ENCODE assay signal across 10 mouse cellular contexts in the genomic region with DNA sequence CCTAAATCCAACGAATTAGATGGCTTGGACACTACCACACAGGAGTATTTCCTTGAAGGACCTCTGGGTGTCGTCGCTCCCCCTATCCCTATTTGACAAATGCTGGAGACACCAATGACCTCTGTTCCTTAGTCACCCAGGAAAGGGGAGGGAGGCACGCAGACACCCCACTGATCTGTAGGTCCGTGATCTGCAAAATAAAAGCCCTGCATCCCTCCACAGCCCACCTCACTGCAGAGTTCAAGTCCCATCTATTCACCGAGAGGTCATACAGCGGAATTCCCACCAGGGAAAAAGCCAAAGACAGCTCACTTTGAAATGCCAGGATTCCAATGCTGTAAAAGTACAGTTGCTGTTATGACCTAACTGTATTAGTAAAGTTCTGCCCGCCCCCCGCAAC. TPM values are rescaled to one million over a fixed set of nuclear protein-coding genes. Genes with fewer than 3 reads are reported as not detected.
DNase-seq lines count a peak whose midpoint lies in the region; ATAC-seq and TF ChIP-seq lines count a peak whose summit lies in the region.
"Had no signal": no experiment of that assay in that cellular context is flagged by ENCODE, and none has a peak within 500 bp of the region (broad histone marks: within the 10 kb centered on the region; RNA-seq: fewer than 3 reads in every experiment).

No protein-coding gene starts in this region.

- H3K4me2 ChIP-seq in heart, embryonic 15.5 days, result peak overlapping the region; percentile 93
- H3K4me2 ChIP-seq in hindbrain, embryonic 12.5 days (replicated peaks), result peak overlapping the region; percentile 78
- peak overlapping the region; percentile 93 for H3K4me2 ChIP-seq in midbrain, embryonic 13.5 days (replicated peaks)

- no peaks in the 10 kb centered on the region for H3K27me3 ChIP-seq in heart, embryonic 15.5 days
- H3K27me3 ChIP-seq in hindbrain, embryonic 12.5 days, result no peaks in the 10 kb centered on the region
- H3K27me3 ChIP-seq in midbrain, embryonic 13.5 days, result 0 out of 2 replicates have a peak, but pooled peaks cover 2% of the 10 kb centered on the region

- TF ChIP-seq POLR2A in bone marrow macrophage, adult 2 months (IDR thresholded peaks at IDR 0.05; ENCODE audit: borderline replicate concordance, low read depth, low read length), result no peak

- no peak for TF ChIP-seq CTCF in bone marrow macrophage, adult 2 months (IDR thresholded peaks at IDR 0.05; ENCODE audit: low read depth, low read length)

- no peaks in the 10 kb centered on the region for H3K9me3 ChIP-seq in heart, embryonic 15.5 days (replicated peaks)
- H3K9me3 ChIP-seq in hindbrain, embryonic 12.5 days (replicated peaks), result no peaks in the 10 kb centered on the region
- no peaks in the 10 kb centered on the region for H3K9me3 ChIP-seq in midbrain, embryonic 13.5 days

- H3K36me3 ChIP-seq in heart, embryonic 15.5 days, result no peaks in the 10 kb centered on the region
- H3K36me3 ChIP-seq in hindbrain, embryonic 12.5 days, result no peaks in the 10 kb centered on the region
- H3K36me3 ChIP-seq in midbrain, embryonic 13.5 days, result no peaks in the 10 kb centered on the region

- H3K4me1 ChIP-seq in heart, embryonic 15.5 days (replicated peaks), result 0 out of 2 replicates have a peak, but pooled peaks cover 7% of the 10 kb centered on the region
- peaks cover 4% of the 10 kb centered on the region; the same call in 1 of the 2 replicates for H3K4me1 ChIP-seq in bone marrow macrophage, adult 2 months (ENCODE audit: control insufficient read depth, insufficient read depth, low read length)
- 0 out of 2 replicates have a peak, but pooled peaks cover 9% of the 10 kb centered on the region for H3K4me1 ChIP-seq in hindbrain, embryonic 12.5 days
- H3K4me1 ChIP-seq in midbrain, embryonic 13.5 days (replicated peaks), result peaks cover 18% of the 10 kb centered on the region

- peak overlapping the region; percentile 82 for H3K4me3 ChIP-seq in heart, embryonic 15.5 days
- H3K4me3 ChIP-seq in bone marrow macrophage, adult 2 months (ENCODE audit: insufficient read depth, low read length), result peak overlapping the region; percentile 40; the same call in 1 of the 2 replicates
- H3K4me3 ChIP-seq in hindbrain, embryonic 12.5 days, result no peak overlapping the region
- peak overlapping the region; percentile 57 for H3K4me3 ChIP-seq in midbrain, embryonic 13.5 days (replicated peaks)

- no peak for ATAC-seq in heart, embryonic 15.5 days (replicated peaks; ENCODE audit: insufficient number of reproducible peaks, insufficient read depth, low FRiP score, low read depth)
- ATAC-seq in hindbrain, embryonic 12.5 days (ENCODE audit: low FRiP score), result no peak
- ATAC-seq in midbrain, embryonic 13.5 days, result no peak

- 14% methylated on average over 9 of the region's 9 CpGs for WGBS in heart, embryonic 15.5 days
- 3% methylated on average over 9 of the region's 9 CpGs for WGBS in hindbrain, embryonic 12.5 days
- WGBS in midbrain, embryonic 13.5 days, result 5% methylated on average over 9 of the region's 9 CpGs

- DNase-seq in heart, postnatal 4 days, result no peak
- DNase-seq in urinary bladder, postnatal 25 days (ENCODE audit: low spot score), result no peak
- DNase-seq in urinary bladder, adult 18-20 months (ENCODE audit: low spot score in 2 of 2), result no peak
- no peak for DNase-seq in kidney, adult 9 months

- H3K9ac ChIP-seq in heart, embryonic 15.5 days, result no peak overlapping the region
- H3K9ac ChIP-seq in hindbrain, embryonic 12.5 days, result no peak overlapping the region
- no peak overlapping the region for H3K9ac ChIP-seq in midbrain, embryonic 13.5 days (replicated peaks)

- no peak overlapping the region for H3K27ac ChIP-seq in heart, embryonic 15.5 days
- H3K27ac ChIP-seq in bone marrow macrophage, adult 2 months (ENCODE audit: insufficient read depth, low read depth, low read length), result no peak overlapping the region
- H3K27ac ChIP-seq in hindbrain, embryonic 12.5 days, result no peak overlapping the region
- H3K27ac ChIP-seq in midbrain, embryonic 13.5 days, result no peak overlapping the region

RNA-seq across cellular contexts. Expression of a gene that starts 12.4 kb away (rescaled TPM):
- polyA plus RNA-seq in heart, embryonic 15.5 days (2015; fragmentation: Nextera tagmentation; extraction: Ambion mirVana), result not detected in 2 replicates
- total RNA-seq in heart, postnatal 4 days (2021), result not detected
- not detected in 2 replicates for polyA plus RNA-seq in bone marrow macrophage, adult 2 months (2012; ENCODE audit: insufficient read depth, insufficient read length, missing spikeins)
- not detected in 2 replicates for polyA plus RNA-seq in hindbrain, embryonic 12.5 days (2016; fragmentation: Nextera tagmentation; extraction: Ambion mirVana)
- not detected in 2 replicates for polyA plus RNA-seq in midbrain, embryonic 13.5 days (2015; fragmentation: Nextera tagmentation; extraction: Ambion mirVana)
- total RNA-seq: ES-E14; neutrophil, adult 5-6 weeks had no signal

RNA-seq across cellular contexts. Expression of a gene that starts 21.2 kb away (rescaled TPM):
- polyA plus RNA-seq in heart, embryonic 15.5 days (2015; fragmentation: Nextera tagmentation; extraction: Ambion mirVana), result 61.4 and 84.7 TPM in 2 replicates
- 10 to 100 TPM; 43.2 to 43.9 TPM for total RNA-seq in heart, postnatal 4 days (2021)
- polyA plus RNA-seq in bone marrow macrophage, adult 2 months (2012; ENCODE audit: insufficient read depth, insufficient read length, missing spikeins), result 44.6 and 46.6 TPM in 2 replicates
- polyA plus RNA-seq in hindbrain, embryonic 12.5 days (2016; fragmentation: Nextera tagmentation; extraction: Ambion mirVana), result 127 and 130 TPM in 2 replicates
- 87.2 and 95.5 TPM in 2 replicates for polyA plus RNA-seq in midbrain, embryonic 13.5 days (2015; fragmentation: Nextera tagmentation; extraction: Ambion mirVana)

RNA-seq across cellular contexts. Expression of a gene that starts 28.6 kb away (rescaled TPM):
- polyA plus RNA-seq in heart, embryonic 15.5 days (2015; fragmentation: Nextera tagmentation; extraction: Ambion mirVana), result not detected in 2 replicates
- not detected for total RNA-seq in heart, postnatal 4 days (2021)
- not detected in 2 replicates for polyA plus RNA-seq in bone marrow macrophage, adult 2 months (2012; ENCODE audit: insufficient read depth, insufficient read length, missing spikeins)
- polyA plus RNA-seq in hindbrain, embryonic 12.5 days (2016; fragmentation: Nextera tagmentation; extraction: Ambion mirVana), result not detected in 2 replicates
- not detected in 2 replicates for polyA plus RNA-seq in midbrain, embryonic 13.5 days (2015; fragmentation: Nextera tagmentation; extraction: Ambion mirVana)
- total RNA-seq: ES-E14; neutrophil, adult 5-6 weeks had no signal

RNA-seq across cellular contexts. Expression of a gene that starts 46.8 kb away (rescaled TPM):
- polyA plus RNA-seq in heart, embryonic 15.5 days (2015; fragmentation: Nextera tagmentation; extraction: Ambion mirVana), result 0.04 TPM in 1 of 2 replicates, not detected in the other
- not detected for total RNA-seq in heart, postnatal 4 days (2021)
- not detected in 2 replicates for polyA plus RNA-seq in bone marrow macrophage, adult 2 months (2012; ENCODE audit: insufficient read depth, insufficient read length, missing spikeins)
- 0.05 TPM in 1 of 2 replicates, not detected in the other for polyA plus RNA-seq in hindbrain, embryonic 12.5 days (2016; fragmentation: Nextera tagmentation; extraction: Ambion mirVana)
- 0.05 TPM in 1 of 2 replicates, not detected in the other for polyA plus RNA-seq in midbrain, embryonic 13.5 days (2015; fragmentation: Nextera tagmentation; extraction: Ambion mirVana)
- total RNA-seq: neutrophil, adult 5-6 weeks had no signal
